Mouse (Mus musculus): ENCODE results near the gene Cercam.
"Not testable (repeated sequence)": the region's sequence is repeated elsewhere in the genome, so short reads cannot be mapped to it uniquely, and the experiment has no call there.

The Cercam gene

GRCm38 (mm10) chr2:29902194-29902593, 33.2 kb downstream of the Cercam start:
- DNase-seq: no peak

- DNase-seq: not testable (repeated sequence)
Measured at GRCm38 (mm10) chr2:29908171-29908570, 39.2 kb downstream of the Cercam start.

- no peak for DNase-seq
Measured at GRCm38 (mm10) chr2:29910042-29910441, 41.1 kb downstream of the Cercam start.

- DNase-seq: no peak
Measured at GRCm38 (mm10) chr2:29917621-29918020, 48.7 kb downstream of the Cercam start.

GRCm38 (mm10) chr2:29922011-29922410, 53.0 kb downstream of the Cercam start:
- peak; percentile 49 to 56 for DNase-seq

- DNase-seq: no peak
Measured at GRCm38 (mm10) chr2:29926542-29926941, 57.6 kb downstream of the Cercam start.

GRCm38 (mm10) chr2:29930506-29930905, 61.5 kb downstream of the Cercam start:
- DNase-seq: no peak

GRCm38 (mm10) chr2:29931194-29931593, 62.2 kb downstream of the Cercam start:
- peak in 1 of 2 experiments; percentile 24 for DNase-seq

Measured in lung, adult 18-20 months (tissue).